Mouse (Mus musculus) 3T3-L1 (cell line): ENCODE measurements at regions not wholly inside any gene's neighbourhood (a gene's known extent, or its start where the extent isn't known, plus 50 kb on each side); places are given as distances from the start of the nearest gene placed in this dataset.

Source experiments
- DNase-seq: peaks from one replicate; pipeline ENCODE4 v3.0.0-alpha.2; 2015; ENCODE audit warnings: low read depth, low spot score

GRCm38 (mm10) chr3:119976363-119976762 is 192.1 kb upstream of the Ptbp2 start:
- DNase-seq = no peak

- DNase-seq = peak; percentile 76
These were observed 174.7 kb upstream of the Ptbp2 start for GRCm38 (mm10) chr3:119958799-119959467.

- no peak for DNase-seq
These were observed 173.3 kb upstream of the Ptbp2 start for GRCm38 (mm10) chr3:119957529-119957928.

- peak; percentile 78 for DNase-seq
These were observed 171.7 kb upstream of the Ptbp2 start for GRCm38 (mm10) chr3:119955745-119956615.

GRCm38 (mm10) chr3:119950721-119951120 is 166.5 kb upstream of the Ptbp2 start:
- no peak for DNase-seq

- no peak for DNase-seq
These were observed 165.8 kb upstream of the Ptbp2 start for GRCm38 (mm10) chr3:119950070-119950469.

GRCm38 (mm10) chr3:119949620-119950019 is 165.4 kb upstream of the Ptbp2 start:
- no peak for DNase-seq

GRCm38 (mm10) chr3:119949041-119949470 is 164.8 kb upstream of the Ptbp2 start:
- DNase-seq = no peak

GRCm38 (mm10) chr3:119947126-119947525 is 162.9 kb upstream of the Ptbp2 start:
- DNase-seq = no peak

- DNase-seq = no peak
These were observed 159.8 kb upstream of the Ptbp2 start for GRCm38 (mm10) chr3:119944115-119944514.

- DNase-seq = no peak
These were observed 154.8 kb upstream of the Ptbp2 start for GRCm38 (mm10) chr3:119939091-119939490.

- no peak for DNase-seq
These were observed 154.2 kb upstream of the Ptbp2 start for GRCm38 (mm10) chr3:119938425-119938824.

- no peak for DNase-seq
These were observed 152.3 kb upstream of the Ptbp2 start for GRCm38 (mm10) chr3:119936526-119936925.

GRCm38 (mm10) chr3:119933049-119933511 is 148.8 kb upstream of the Ptbp2 start:
- peak; percentile 77 for DNase-seq

GRCm38 (mm10) chr3:119928281-119928680 is 144.0 kb upstream of the Ptbp2 start:
- peak; percentile 74 for DNase-seq

- DNase-seq = no peak
These were observed 135.4 kb upstream of the Ptbp2 start for GRCm38 (mm10) chr3:119919501-119920141.

GRCm38 (mm10) chr3:119915984-119916865 is 132.0 kb upstream of the Ptbp2 start:
- DNase-seq = peak; percentile 86

- no peak for DNase-seq
These were observed 127.3 kb upstream of the Ptbp2 start for GRCm38 (mm10) chr3:119911532-119911931.

GRCm38 (mm10) chr3:119904244-119904643 is 120.0 kb upstream of the Ptbp2 start:
- DNase-seq = no peak

- DNase-seq = peak; percentile 40
These were observed 110.9 kb upstream of the Ptbp2 start for GRCm38 (mm10) chr3:119895141-119895540.

- no peak for DNase-seq
These were observed 109.8 kb upstream of the Ptbp2 start for GRCm38 (mm10) chr3:119894035-119894434.
